Mouse (Mus musculus): ENCODE results near the gene Serpina3a. TPM values are rescaled to one million over a fixed set of nuclear protein-coding genes. Genes with fewer than 3 reads are reported as not detected.
"Not testable (repeated sequence)": the region's sequence is repeated elsewhere in the genome, so short reads cannot be mapped to it uniquely, and the experiment has no call there.

Gene Serpina3a
- total RNA-seq (2021) = not detected

DNA sequence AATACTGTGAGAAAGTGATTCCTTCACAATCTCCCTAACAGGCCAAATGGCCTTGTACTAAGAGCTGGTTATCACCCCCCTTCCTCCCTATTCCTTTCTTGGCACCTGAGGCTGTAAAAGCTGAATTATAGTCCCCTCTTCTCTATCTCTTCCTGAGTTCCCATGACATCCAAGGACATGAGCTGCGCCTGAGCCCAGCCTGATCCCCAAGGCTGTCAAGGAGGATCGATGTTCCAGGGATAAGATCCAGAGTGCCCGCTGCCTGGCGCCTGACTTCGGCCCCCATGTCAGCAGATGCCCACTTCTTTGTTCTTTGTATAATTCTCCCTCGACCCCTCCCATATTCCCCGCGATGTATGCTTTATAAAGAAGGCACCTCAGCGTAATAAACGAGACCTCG is at the start of gene Serpina3a:
TSS of gene Serpina3a (plus strand) at position 392 of the 400 bp plus-strand sequence.
- intact Hi-C loops (cut with DNase I); DNase-seq: not testable (repeated sequence)

GRCm38 (mm10) chr12:104064532-104064931 is 48.0 kb upstream of the Serpina3a start:
- intact Hi-C loops (cut with DNase I) = no loop called here
- no peak for DNase-seq

GRCm38 (mm10) chr12:104064996-104065395 is 47.5 kb upstream of the Serpina3a start:
- intact Hi-C loops (cut with DNase I) = no loop called here

DNA sequence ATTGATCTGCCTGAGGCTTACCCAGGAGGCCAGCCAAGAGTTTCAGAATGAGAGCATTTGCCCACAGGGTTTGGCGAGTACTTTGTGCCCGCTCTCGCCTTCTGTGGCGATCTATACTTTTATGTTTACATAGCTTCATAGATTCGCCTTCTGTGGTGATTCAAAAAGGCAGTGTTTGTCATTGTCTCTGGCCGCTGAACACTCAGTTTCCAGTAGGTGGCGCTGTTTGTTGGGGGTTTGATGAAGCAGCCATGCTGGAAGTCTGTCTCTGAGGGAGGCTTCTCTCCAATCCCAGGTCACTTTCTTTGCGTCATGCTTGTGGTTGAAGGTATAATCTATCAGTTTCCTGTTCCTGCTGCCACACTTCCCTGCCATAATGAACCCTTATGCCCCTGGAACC is 46.3 kb upstream of the Serpina3a start:
- intact Hi-C loops (cut with DNase I) = no loop called here
- peak; percentile 64 for DNase-seq

More at GRCm38 (mm10) chr12:104064996-104065395, 47.5 kb upstream of the Serpina3a start:
- no peak for DNase-seq

DNA sequence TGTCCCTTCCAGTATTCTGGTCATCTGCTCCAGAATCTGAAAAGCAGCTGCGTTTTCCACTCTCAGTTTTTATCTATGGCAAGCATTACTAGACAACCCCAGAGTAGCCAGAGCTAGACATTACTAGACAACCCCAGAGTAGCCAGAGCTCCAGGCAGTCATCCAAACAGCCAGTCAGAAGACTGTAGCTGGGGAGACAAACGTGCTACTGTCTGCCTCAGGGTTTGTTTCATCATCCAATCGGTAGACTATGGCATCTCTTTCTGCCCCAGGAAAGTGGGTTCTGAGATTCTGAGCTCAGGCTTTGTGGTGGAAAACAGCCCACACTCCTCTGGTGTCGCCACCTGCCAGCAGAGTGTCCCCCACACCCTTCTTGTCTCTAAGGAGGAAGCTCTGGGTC is 45.0 kb upstream of the Serpina3a start:
- intact Hi-C loops (cut with DNase I) = no loop called here
- peak; percentile 74 for DNase-seq

GRCm38 (mm10) chr12:104069620-104070019 is 42.9 kb upstream of the Serpina3a start:
- intact Hi-C loops (cut with DNase I) = loop anchor here (2.0 to 10.0 kb wide), 2 partner anchors 75 to 345 kb away; no protein-coding TSS in a partner anchor
- DNase-seq = peak; percentile 89

GRCm38 (mm10) chr12:104071708-104072107 is 40.8 kb upstream of the Serpina3a start:
- DNase-seq = no peak
- intact Hi-C loops (cut with DNase I) = loop anchor here (10.0 kb wide), 1 partner anchor 343 kb away; no protein-coding TSS in a partner anchor

DNA sequence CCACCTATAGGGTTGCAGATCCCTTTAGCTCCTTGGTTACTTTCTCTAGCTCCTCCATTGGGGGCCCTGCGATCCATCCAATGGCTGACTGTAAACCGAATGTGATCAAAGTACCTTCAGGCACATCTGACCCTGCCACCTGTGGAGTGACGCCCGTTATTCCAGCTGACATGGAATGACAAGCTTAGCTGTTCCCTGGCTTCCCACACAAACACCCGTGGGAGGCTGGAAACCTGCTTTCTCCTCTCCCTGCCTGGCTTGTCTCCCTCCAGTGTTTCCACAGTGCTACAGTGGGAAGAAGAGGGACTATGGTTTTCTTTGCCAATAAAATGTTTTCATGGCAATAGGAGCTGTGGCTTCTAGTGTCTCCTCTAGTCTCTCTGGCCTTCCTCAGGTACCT is 40.2 kb upstream of the Serpina3a start:
- DNase-seq = no peak
- intact Hi-C loops (cut with DNase I) = loop anchor here (10.0 kb wide), 1 partner anchor 343 kb away; no protein-coding TSS in a partner anchor

GRCm38 (mm10) chr12:104090119-104090518 is 22.4 kb upstream of the Serpina3a start:
- intact Hi-C loops (cut with DNase I) = no loop called here
- no peak for DNase-seq

DNA sequence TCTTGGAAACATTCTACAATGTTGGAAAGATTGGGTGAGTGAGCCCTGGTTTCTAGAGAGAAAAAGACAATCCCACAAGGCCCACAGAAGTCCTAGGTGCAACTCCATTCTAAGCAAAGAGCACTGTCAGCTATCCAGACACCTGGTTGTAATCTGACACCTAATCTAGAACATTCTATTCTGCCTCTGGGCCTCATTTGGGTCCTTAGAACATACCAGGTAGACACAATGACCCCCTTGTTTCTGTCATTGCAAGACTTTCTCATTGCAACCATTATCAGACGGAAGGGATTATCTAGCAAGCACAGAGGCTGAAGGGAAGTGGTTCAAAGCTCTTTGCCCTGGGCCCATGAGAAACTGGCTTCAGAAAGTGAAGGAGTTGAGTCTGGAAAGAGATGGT is 21.2 kb upstream of the Serpina3a start:
- intact Hi-C loops (cut with DNase I) = no loop called here
- DNase-seq = no peak

DNA sequence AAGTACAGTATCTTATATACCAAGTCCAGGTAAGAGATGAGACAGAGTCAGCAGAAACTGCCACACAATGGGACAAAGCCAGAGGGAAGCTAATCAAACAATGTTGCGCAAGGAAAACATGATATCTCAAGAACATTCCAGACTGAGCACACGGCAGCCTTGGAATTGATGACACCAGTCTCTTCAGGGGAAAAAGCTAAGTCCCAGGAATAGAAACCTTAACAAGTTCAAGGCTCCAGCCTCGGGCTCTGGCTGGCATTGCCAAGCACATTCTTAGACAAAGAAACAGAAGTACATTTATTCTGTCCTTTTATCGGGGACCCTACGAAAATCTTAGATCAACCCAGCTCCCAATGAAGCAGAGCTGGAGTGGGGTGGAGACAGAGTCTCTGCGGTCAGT is 11.8 kb upstream of the Serpina3a start, which contains the start of gene Serpina5:
TSS of gene Serpina5 (plus strand) at position 346 of the 400 bp plus-strand sequence.
- intact Hi-C loops (cut with DNase I) = no loop called here
- DNase-seq = no peak

- no peak for DNase-seq
- intact Hi-C loops (cut with DNase I) = no loop called here
Measured at GRCm38 (mm10) chr12:104105847-104106246, 6.7 kb upstream of the Serpina3a start.

- intact Hi-C loops (cut with DNase I) = no loop called here
- no peak for DNase-seq
Measured at GRCm38 (mm10) chr12:104106919-104107318, 5.6 kb upstream of the Serpina3a start.

DNA sequence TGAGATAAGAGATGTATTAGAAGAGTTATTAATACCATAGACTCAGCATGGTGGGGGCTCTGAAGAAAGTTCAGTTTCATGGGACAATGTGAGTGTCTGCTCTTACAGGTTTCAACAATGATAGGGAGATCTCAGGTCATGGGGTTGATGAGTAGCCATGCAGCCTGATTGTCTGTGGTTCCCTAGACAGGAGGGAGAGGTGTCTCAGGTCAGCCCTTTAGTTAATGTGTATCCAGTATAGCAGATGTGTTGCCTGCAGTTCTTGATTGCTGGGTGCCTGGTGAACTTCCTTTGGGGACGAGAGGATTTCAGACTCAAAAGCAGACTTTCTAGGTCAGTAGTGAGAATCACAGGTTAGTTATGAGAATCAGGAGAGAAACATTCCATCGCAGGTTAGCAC is 4.0 kb upstream of the Serpina3a start:
- intact Hi-C loops (cut with DNase I) = no loop called here
- DNase-seq = no peak

DNA sequence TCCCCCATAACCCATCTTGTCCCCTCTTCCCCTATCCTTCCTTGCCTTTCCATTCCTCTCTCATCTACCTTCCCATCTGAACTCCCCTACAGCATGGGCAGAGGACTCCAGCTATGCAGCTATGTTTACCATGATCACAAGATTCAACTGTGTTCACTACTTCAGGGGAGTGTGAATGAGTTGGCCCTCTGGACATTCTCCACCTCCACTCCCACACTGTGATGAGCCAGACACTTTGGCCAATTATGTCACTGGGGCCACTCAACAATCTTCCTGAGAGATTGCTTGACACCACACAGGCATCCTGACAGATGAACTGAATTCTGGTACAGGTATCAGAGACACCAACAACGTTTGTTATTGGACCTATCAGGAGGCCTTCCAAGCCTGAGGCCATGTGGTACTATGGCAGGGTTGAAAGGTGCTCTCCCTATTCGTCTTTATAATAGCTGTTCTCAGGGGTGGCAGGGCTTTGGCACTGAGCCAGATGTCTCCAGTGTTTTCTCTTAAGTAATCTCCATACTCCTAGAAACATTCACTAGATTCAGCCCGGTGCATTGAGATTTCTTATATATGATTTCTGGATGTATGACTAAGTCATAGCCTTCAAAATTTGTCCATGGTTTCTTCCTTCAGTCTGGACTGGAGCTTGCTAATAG is 2.5 kb downstream of the Serpina3a start:
- intact Hi-C loops (cut with DNase I) = no loop called here
- DNase-seq = no peak

DNA sequence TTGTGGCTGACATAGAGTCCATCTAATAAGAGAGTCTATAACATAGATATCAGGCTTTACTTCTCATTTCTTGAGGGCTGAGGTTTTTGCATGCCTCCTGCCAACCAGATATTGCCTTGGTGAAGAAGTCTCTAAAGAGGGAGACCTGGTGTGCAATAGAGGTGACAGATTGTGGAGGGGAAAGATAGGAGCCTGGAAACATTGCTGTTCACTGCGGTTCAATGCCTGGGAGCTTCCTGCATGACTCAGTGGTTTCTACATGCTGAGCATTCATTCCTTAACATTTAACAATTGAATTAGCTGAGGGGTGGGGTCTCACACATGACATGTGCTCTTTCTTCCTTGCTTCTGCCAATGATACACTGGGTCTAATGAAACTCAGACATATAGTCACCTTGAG is 10.6 kb downstream of the Serpina3a start:
- no peak for DNase-seq
- intact Hi-C loops (cut with DNase I) = no loop called here

DNA sequence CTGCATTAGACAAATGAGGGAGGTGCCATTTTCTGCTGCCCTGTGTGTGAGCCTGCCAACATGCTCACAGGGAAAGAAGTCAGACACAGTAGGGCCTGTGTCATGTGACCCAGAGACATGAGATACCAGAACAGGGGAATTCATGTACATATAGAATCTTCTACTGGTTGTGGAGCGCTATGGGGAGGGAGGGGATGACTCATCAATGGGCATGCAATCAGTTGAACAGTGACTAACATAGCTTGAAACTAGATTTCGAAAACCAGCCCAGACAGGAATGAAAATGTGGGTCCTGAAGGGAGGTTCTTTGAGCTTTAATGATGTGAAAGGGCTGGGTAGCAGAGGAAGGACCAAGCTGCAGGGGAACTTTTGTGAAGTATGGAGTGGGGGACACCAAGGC is 11.5 kb downstream of the Serpina3a start:
- DNase-seq = no peak
- intact Hi-C loops (cut with DNase I) = no loop called here

GRCm38 (mm10) chr12:104125021-104125560 is 12.6 kb downstream of the Serpina3a start:
- DNase-seq = no peak
- intact Hi-C loops (cut with DNase I) = no loop called here

DNA sequence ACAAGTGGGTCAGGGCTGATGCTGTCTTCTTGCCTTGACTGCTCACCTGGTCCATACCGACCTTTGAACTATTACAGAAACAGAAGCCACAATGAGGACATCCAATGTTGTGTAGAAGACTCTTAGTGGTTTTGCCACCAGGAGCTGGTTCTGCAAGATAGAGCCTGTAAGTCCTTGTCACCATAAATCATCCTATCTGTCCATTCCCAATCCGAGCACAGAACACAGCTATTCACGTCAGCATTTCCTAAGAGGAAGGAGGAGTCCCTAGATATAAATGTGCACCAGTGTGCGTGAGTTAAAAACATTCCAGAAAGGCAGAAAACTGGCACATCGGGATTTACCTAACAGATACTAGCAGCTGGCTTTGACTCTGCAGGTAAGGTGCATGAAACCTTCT is 15.2 kb downstream of the Serpina3a start, which contains the start of gene Serpina3b:
TSS of gene Serpina3b (plus strand) at position 301 of the 400 bp plus-strand sequence.
- intact Hi-C loops (cut with DNase I) = no loop called here

GRCm38 (mm10) chr12:104131041-104131440 is 18.5 kb downstream of the Serpina3a start:
- intact Hi-C loops (cut with DNase I) = no loop called here
- DNase-seq = no peak

More for the DNA sequence above, 15.2 kb downstream of the Serpina3a start, which contains the start of gene Serpina3b:
- no peak for DNase-seq

DNA sequence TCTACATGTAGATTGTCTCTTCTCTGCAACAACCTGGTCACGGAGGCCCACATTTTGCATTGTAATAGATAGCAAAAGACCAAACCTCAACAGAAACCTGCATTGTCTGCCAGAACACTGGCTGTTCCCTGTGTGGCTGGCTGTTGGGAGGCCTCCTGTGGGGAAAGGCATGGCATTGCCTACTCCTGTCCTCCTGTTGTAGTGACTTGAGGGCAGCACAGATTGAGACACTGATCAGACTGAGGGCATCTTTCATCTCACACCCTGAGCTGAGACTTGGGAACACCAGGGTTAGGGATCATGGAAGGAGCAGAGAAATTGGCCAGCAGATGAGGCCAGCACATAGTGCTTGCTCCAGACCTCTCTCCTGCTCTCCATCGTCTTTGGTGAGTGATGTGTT is 25.7 kb downstream of the Serpina3a start:
- intact Hi-C loops (cut with DNase I) = no loop called here
- DNase-seq = no peak

- DNase-seq = no peak
- intact Hi-C loops (cut with DNase I) = no loop called here
Measured at GRCm38 (mm10) chr12:104140543-104141103, 28.1 kb downstream of the Serpina3a start.
